Mouse (Mus musculus) activated CD4-positive, CD25-positive, alpha-beta regulatory T cell, adult 4 months (primary cell): ENCODE data around the gene Fam69b. TPM values are rescaled to one million over a fixed set of nuclear protein-coding genes. Genes with fewer than 3 reads are reported as not detected.
A peak's percentile ranks its signal among the peaks of the same experiment; 100 is the strongest.

Experiments used
- ATAC-seq: one replicate; pipeline ENCODE4 v1.8.0; 2017
- polyA plus RNA-seq, 2 experiments: library from polyadenylated mRNA; unstranded; fragments of 100-300 nt; shearing (Covaris generic); gene quantifications; one replicate each; pipeline ENCODE4 v1.2.1; 2017

Fam69b gene
- polyA plus RNA-seq, 2 experiments from 2014 or later, result 0.90 to 2.1 TPM

GRCm38 (mm10) chr2:26598462-26598861 lies 29.8 kb upstream of the Fam69b start:
- no peak for ATAC-seq

DNA sequence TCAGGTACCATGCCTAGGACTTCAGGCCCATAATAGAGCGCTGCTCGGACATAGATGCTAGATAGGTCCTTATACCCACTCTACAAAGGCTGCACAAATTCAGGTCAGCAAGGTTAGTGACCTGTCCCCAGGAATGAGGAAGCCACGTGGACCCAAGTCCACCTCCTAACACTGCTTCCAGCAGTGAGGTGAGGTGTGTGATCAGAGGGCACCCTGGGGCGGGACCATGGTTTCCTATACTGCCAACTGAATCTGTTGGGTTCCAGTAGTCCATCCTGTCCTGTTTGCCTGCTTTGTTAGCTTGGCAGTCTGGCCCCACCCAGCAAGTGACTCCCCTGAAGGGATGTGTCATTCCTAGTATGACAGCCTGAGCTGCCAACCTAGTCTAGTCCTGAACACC lies 28.3 kb upstream of the Fam69b start:
- no peak for ATAC-seq

GRCm38 (mm10) chr2:26600664-26601063 lies 27.6 kb upstream of the Fam69b start:
- no peak for ATAC-seq

DNA sequence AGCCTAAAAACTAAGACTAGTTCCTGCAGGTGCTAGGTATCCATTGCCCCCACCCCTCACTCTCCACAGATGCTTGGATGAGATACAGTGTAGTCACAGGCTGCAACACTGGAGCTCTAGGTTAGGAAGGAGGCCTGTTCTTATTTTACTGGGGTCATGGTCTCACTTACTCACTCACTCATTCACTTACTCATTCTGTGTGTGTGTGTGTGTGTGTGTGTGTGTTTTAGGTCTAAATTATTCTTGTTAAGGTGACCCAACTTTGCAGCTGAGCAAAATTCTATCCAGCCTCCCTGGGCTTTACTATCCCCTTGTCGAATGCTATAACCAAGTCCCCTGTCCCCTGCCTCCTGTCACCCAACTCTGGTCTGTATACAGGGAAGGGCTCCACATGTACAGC lies 26.7 kb upstream of the Fam69b start:
- ATAC-seq, result no peak

- ATAC-seq, result no peak
Measured at GRCm38 (mm10) chr2:26602631-26603030, 25.6 kb upstream of the Fam69b start.

DNA sequence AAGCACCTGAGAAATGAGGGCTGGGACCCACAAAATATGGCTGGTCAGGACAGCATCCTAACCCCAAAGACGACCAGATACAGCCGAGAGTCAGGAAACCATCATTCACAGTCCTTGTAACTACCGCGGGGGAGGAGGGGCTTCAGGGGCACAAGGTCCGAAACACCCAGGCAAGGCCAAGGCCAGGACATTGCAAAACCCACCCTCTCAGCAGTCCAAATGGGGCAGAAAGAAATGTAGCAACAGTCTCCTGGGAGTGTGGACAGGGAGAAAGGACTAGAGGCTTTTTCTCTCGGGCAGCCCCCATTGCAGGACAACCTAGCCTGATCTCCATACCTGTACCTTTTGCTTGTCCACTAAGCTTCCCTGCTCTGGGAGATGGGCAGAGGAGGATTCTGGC lies 25.1 kb upstream of the Fam69b start:
- ATAC-seq, result no peak

DNA sequence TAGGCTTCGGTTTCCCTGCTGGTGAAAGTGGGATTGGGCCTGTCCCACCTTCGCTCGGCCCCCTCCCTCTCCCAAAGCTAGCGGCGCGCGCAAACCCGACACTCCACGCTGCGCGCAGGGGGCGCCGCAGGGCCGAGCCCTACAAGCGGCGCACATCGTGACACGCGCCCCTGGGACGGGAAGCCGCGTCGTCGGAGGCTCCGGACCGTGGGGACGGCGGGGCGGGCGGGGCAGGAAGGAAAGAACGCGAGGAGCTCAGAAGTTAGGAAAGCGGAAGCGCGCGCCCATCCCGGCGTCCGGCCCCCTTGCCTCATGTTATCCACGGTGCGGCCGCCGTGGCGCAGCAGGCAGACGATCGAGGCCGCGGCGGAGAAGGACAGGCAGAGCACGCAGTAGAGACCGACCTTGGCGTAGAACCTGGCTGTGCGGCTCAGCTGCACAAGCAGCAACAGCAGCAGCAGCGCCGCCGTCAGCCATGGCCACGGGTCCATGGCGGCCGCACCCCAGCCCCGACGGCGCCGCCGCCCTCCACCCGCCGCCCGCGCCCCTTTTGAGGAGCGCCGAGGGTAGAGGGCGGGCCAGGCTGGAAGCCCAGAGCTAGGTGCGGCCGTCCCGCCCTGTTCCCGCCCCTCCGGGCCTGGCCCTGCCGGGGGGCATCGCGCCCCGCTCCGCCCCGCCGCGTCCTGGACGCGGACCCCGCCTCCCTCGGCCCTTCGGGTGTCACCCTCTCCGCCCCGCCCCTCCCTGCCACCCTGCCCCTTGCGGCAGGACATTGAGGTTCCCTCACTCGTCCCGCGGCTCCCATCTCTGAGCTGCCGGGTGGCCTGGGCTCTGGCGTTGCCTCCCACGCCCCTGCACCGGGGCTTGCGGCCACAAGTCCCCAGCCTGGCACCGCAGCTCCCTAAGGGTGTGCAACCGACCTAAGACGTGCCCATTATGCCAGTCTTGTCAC lies 24.3 kb upstream of the Fam69b start, which contains the start of gene Agpat2:
Agpat2 (minus strand) TSS at position 698 of the 952 bp plus-strand sequence.
- ATAC-seq, result peak; percentile 71

GRCm38 (mm10) chr2:26605331-26605730 lies 22.9 kb upstream of the Fam69b start:
- ATAC-seq, result no peak

- no peak for ATAC-seq
Measured at GRCm38 (mm10) chr2:26606579-26606978, 21.7 kb upstream of the Fam69b start.

GRCm38 (mm10) chr2:26607056-26607910 lies 21.0 kb upstream of the Fam69b start:
- no peak for ATAC-seq

DNA sequence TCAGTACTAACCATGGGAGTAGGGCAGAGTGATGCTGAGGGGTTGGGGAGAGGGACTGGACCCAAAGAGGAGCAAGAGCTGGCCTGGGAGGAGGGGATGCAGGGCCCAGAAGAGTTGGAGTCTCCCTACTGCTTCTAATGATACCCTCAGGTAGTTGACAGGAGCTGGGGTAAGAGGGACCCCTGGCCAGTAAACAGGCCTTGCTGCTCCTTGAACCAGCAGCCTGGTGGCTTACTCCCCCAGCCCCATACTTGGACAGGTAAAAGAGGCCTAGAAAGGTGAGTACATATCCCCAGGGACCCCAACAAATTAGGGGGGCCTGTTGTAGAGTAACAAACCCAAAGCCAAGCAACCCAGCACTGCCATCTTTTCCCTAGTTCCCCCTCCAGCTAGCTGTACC lies 19.5 kb upstream of the Fam69b start:
- ATAC-seq, result no peak

DNA sequence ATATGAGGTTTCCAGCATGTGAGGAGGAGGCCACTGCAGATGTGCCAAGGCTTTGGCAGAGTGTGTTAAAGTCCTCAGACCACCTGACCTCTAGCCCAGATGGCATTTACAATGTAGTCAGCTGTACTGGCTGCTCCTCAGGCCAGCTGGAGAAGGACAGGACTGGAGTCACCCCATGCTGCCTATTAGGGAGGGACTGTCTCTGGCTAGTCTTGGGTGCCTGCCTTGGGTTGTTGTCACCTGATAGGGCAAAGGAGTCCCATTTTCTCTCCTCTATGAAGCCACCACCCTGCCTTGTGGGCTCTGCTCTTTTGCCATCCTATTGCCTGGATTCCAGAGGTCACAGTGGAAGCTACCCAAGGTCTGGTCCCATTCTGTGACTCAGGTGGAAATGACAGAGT lies 19.0 kb upstream of the Fam69b start:
- no peak for ATAC-seq

GRCm38 (mm10) chr2:26610526-26610925 lies 17.7 kb upstream of the Fam69b start:
- no peak for ATAC-seq

DNA sequence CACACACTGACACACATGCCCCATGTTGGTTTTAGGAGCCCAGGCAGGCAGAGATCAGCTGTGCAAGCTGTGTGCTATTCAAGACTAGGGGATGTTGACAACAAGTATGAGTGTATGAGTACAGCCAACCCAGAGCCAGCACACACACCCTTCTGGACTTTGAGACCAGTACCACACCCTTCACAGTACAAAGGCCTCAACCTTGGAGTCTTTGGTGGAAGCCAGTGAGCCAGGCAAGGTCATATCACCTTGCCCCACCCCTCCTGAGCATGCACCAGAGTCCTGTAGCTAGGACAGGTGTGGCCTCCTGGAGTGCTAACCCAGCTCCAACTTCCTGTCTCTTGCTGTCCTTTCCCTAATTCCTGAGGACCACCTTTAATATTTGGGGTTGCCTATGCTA lies 17.2 kb upstream of the Fam69b start:
- no peak for ATAC-seq

- no peak for ATAC-seq
Measured at GRCm38 (mm10) chr2:26611896-26612295, 16.4 kb upstream of the Fam69b start.

DNA sequence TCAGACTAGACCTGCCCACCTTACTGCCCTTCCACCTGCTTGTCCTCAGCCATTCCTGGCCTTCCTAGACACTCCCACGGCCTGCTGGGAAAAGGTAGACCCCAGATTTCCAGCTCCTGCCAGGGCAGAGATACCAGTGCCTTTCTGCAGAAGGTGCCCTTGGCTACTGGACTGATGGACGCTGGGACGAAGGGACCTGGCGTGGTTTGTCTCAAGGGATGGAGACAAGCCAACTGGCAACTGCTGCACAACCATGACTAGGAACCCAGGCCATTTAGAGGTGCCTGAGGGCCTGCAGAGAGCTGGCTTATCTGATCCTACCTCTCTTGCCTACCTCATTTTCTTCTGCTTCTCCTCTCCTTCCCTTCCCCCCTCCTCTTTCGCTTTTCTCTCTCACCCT lies 13.4 kb upstream of the Fam69b start:
- ATAC-seq, result no peak

GRCm38 (mm10) chr2:26615459-26616124 lies 12.7 kb upstream of the Fam69b start:
- ATAC-seq, result no peak

DNA sequence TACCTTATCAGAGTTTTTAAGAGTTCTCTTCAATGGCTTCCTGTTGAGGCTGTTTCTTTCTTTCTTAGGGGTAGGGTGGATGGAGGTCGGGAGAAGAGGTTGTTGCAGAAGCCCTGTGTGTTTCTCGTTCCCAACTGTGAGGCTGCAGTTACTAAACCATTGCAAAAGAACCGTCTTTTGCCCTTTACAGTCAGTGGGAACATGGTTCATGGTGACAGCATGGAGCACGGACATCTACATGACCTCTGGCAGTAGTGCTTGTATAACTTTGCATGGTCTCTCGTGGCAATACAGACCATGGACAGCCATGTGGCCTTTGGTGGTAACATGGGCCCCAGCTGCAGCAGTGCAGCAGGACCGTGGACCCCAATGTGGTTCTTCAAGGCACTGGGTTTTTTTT lies 10.9 kb upstream of the Fam69b start:
- ATAC-seq, result no peak

DNA sequence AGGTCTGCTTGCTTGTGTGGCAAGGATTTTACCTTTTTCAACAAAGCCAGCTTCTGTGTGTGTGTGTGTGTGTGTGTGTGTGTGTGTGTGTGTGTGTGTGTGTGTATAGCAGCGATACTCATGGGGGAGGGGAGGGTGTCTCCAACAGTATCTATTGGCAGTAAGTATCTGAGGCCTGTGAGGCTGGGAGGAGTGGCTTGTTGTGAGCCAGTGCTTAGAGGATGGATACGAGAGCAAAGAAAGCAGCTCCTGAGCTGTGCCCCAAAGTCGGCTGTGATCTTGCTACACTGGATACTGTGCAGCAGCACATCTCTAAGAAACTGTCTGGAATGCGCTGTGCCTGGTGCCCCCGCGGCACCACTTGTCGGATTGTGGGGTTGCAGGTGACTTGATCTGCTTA lies 10.3 kb upstream of the Fam69b start:
- no peak for ATAC-seq

GRCm38 (mm10) chr2:26621246-26621645 lies 7.0 kb upstream of the Fam69b start:
- ATAC-seq, result no peak

DNA sequence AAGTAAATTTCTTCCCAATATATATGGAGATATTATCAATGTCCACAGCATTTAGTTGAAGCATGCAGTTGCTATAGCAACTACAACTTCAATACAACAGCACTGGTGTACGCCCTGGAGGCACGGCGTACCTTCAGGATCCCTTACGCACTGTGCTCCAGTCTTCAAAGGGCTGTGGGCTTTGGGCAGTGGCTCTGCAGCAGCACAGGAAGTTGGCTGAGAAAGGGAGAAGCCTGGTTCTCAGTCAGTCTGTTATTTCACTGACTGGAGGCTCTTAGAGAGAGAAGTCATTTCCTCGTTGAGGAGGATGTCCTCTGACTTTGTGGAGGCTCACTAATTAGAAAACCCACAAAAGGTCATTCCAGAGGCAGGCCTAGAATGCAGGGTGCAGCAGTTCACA lies 5.3 kb upstream of the Fam69b start:
- peak; percentile 72 for ATAC-seq

- ATAC-seq, result no peak
Measured at GRCm38 (mm10) chr2:26625419-26625818, 2.8 kb upstream of the Fam69b start.

DNA sequence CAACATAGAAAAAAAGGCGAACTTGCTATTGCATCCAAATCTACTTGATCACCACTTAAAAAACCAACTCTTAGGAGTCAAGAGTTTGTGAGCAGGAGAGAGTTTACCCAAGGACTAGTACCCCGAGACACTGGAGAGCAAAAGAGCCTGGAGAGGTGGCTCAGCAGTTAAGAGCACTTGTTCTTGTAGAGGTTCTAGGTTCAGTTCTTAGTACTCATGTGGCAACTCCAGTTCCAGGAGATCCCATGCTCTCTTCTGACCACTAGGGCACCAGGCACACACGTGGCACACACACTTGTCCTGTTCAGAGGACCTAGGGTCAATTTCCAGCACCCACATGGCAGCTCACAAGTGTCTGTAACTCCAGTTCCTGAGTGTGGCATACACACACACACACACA lies 2.2 kb upstream of the Fam69b start:
- no peak for ATAC-seq
